Mouse (Mus musculus) liver, embryonic 16.5 days (tissue): Measurements from ENCODE around the gene Fyn. TPM values are rescaled to one million over a fixed set of nuclear protein-coding genes. Genes with fewer than 3 reads are reported as not detected.

Experiments used
- ATAC-seq: fragments of 200-750 bp; cut with Nextera tagmentation; 2 replicates; pipeline ENCODE4 v1.8.0; 2017; ENCODE audit warnings: low read depth, mild to moderate bottlenecking, moderate number of reproducible peaks, moderate library complexity
- H3K27ac ChIP-seq: fragments of 300-500 bp; sonication (generic); 2 replicates; pipeline ENCODE4 v1.5.1; 2014; ENCODE audit warnings: mild to moderate bottlenecking, low read length
- H3K27me3 ChIP-seq: fragments of 300-500 bp; sonication (generic); 2 replicates; pipeline ENCODE4 v1.6.1; 2014; ENCODE audit warnings: low read depth, low read length, mixed read lengths; ENCODE audit not compliant: control insufficient read depth, insufficient read depth
- H3K36me3 ChIP-seq: fragments of 300-500 bp; sonication (generic); 2 replicates; pipeline ENCODE4 v1.6.1; 2014; ENCODE audit warnings: mild to moderate bottlenecking; ENCODE audit not compliant: control insufficient read depth, insufficient read depth
- H3K4me1 ChIP-seq: fragments of 300-500 bp; sonication (generic); 2 replicates; pipeline ENCODE4 v1.6.1; 2014; ENCODE audit warnings: low read depth, low read length, mixed read lengths; ENCODE audit not compliant: control insufficient read depth
- H3K4me2 ChIP-seq: fragments of 300-500 bp; sonication (generic); 2 replicates; pipeline ENCODE4 v1.6.1; 2014; ENCODE audit warnings: low read depth, low read length, mixed read lengths
- H3K4me3 ChIP-seq: fragments of 300-500 bp; sonication (generic); 2 replicates; pipeline ENCODE4 v1.5.1; 2014; ENCODE audit warnings: low read depth, mild to moderate bottlenecking, low read length
- H3K9ac ChIP-seq: fragments of 300-500 bp; sonication (generic); 2 replicates; pipeline ENCODE4 v1.6.1; 2014; ENCODE audit warnings: low read depth, low read length
- H3K9me3 ChIP-seq: fragments of 300-500 bp; sonication (generic); replicated peaks from 2 replicates; pipeline ENCODE4 v1.6.1; 2016; ENCODE audit warnings: low read length; ENCODE audit not compliant: control insufficient read depth
- WGBS: fragments of 180-500 bp; shearing (Covaris S2); extraction: QIAGEN DNeasy Blood & Tissue Kit; methylation state at CpG from one replicate; pipeline ENCODE4 v1.1.7; 2014; ENCODE audit not compliant: insufficient replicate concordance; 5-methylcytosine and 5-hydroxymethylcytosine counted together
- polyA plus RNA-seq: library from polyadenylated mRNA; unstranded; fragments of >200 nt; fragmentation: Nextera tagmentation; extraction: Ambion mirVana; gene quantifications from 2 replicates; pipeline ENCODE4 v1.2.1, GENCODE M21; 2015

Gene Fyn
- polyA plus RNA-seq, 1 experiment from 2014 or later = 5.9 TPM

DNA sequence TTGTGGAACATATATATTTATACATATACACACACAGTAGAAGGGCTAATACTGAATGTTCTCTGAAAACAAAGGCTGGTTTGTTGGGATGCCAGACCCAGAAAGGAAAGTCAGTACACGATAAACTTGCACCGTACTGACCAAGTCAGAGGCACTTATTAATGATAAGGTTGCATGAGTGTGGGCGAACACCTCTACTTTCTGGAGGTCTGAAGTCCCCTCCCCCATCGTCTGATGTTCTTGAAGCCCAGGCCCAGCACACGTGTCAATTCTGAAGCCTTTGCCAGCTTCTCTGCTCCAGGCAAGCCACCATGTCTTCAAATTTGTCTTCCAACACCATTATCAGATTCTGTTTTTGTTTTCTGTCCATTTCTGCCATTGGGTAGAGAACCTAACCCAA lies 3.3 kb downstream of the Fyn start:
- Histone ChIP-seq H3K9me3 (no peaks in the 10 kb centered on the region), H3K9ac (no peak overlapping the region), H3K4me2 (no peak overlapping the region), H3K4me1 (peaks cover 19% of the 10 kb centered on the region), H3K4me3 (no peak overlapping the region), H3K36me3 (no peaks in the 10 kb centered on the region), H3K27ac (no peak overlapping the region), H3K27me3 (no peaks in the 10 kb centered on the region)
- 47% methylated on average over 5 of the region's 5 CpGs for WGBS
- ATAC-seq = no peak

DNA sequence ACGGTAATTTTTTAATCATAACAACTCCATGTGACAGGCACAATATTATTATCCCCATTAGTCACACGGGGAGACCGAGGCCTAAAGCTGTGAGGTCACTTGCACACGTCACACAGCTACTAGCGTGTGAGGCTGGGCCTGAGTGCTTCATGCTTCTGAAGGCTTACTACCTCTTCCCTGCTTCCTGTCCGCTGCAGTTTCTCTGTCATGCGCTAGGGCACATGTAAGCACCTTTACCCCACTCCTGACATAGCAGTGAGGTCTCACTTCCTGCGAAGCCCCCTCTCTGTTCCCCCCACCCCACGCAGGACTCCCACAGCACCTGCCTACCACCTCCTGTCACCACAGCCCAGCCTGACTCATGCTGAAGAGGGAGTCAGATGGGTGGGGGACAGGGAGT lies 8.0 kb downstream of the Fyn start:
- Histone ChIP-seq H3K4me3 (no peak overlapping the region), H3K27ac (no peak overlapping the region), H3K4me2 (no peak overlapping the region), H3K9ac (no peak overlapping the region), H3K4me1 (peaks cover 9% of the 10 kb centered on the region), H3K9me3 (no peaks in the 10 kb centered on the region), H3K27me3 (no peaks in the 10 kb centered on the region), H3K36me3 (no peaks in the 10 kb centered on the region)
- WGBS = 65% methylated on average over 9 of the region's 9 CpGs
- ATAC-seq = no peak

GRCm38 (mm10) chr10:39377219-39377618 lies 8.6 kb downstream of the Fyn start:
- WGBS = 73% methylated on average over 5 of the region's 5 CpGs
- Histone ChIP-seq H3K27ac (no peak overlapping the region), H3K9ac (no peak overlapping the region), H3K4me3 (no peak overlapping the region), H3K4me2 (no peak overlapping the region), H3K27me3 (no peaks in the 10 kb centered on the region), H3K4me1 (peaks cover 9% of the 10 kb centered on the region), H3K9me3 (no peaks in the 10 kb centered on the region), H3K36me3 (no peaks in the 10 kb centered on the region)
- no peak for ATAC-seq

- Histone ChIP-seq H3K27me3 (no peaks in the 10 kb centered on the region), H3K27ac (no peak overlapping the region), H3K9me3 (no peaks in the 10 kb centered on the region), H3K36me3 (no peaks in the 10 kb centered on the region), H3K4me3 (no peak overlapping the region), H3K9ac (no peak overlapping the region), H3K4me2 (no peak overlapping the region), H3K4me1 (peaks cover 9% of the 10 kb centered on the region)
- 0 out of 2 replicates have a peak, but pooled peaks have one; percentile 18 for ATAC-seq
- WGBS = 55% methylated on average over 8 of the region's 8 CpGs
Observed at GRCm38 (mm10) chr10:39378025-39378603, 9.5 kb downstream of the Fyn start.

GRCm38 (mm10) chr10:39379287-39379686 lies 10.6 kb downstream of the Fyn start:
- 73% methylated on average over 10 of the region's 10 CpGs for WGBS

GRCm38 (mm10) chr10:39379721-39380370 lies 11.2 kb downstream of the Fyn start:
- no peak overlapping the region for H3K4me2 ChIP-seq
- no peak overlapping the region for H3K4me3 ChIP-seq
- peak overlapping the region; percentile 42 for H3K27ac ChIP-seq
- H3K27me3 ChIP-seq = no peaks in the 10 kb centered on the region
- H3K4me1 ChIP-seq = peaks cover 7% of the 10 kb centered on the region
- peak; percentile 90 for ATAC-seq
- 62% methylated on average over 5 of the region's 5 CpGs for WGBS
- H3K9me3 ChIP-seq = no peaks in the 10 kb centered on the region
- H3K36me3 ChIP-seq = no peaks in the 10 kb centered on the region
- H3K9ac ChIP-seq = no peak overlapping the region

More at GRCm38 (mm10) chr10:39379287-39379686, 10.6 kb downstream of the Fyn start:
- H3K36me3 ChIP-seq = no peaks in the 10 kb centered on the region
- no peak overlapping the region for H3K4me3 ChIP-seq
- H3K27me3 ChIP-seq = no peaks in the 10 kb centered on the region
- no peak for ATAC-seq
- H3K4me1 ChIP-seq = peaks cover 7% of the 10 kb centered on the region
- no peak overlapping the region for H3K4me2 ChIP-seq
- H3K9me3 ChIP-seq = no peaks in the 10 kb centered on the region
- H3K27ac ChIP-seq = peak overlapping the region; percentile 42
- H3K9ac ChIP-seq = no peak overlapping the region

DNA sequence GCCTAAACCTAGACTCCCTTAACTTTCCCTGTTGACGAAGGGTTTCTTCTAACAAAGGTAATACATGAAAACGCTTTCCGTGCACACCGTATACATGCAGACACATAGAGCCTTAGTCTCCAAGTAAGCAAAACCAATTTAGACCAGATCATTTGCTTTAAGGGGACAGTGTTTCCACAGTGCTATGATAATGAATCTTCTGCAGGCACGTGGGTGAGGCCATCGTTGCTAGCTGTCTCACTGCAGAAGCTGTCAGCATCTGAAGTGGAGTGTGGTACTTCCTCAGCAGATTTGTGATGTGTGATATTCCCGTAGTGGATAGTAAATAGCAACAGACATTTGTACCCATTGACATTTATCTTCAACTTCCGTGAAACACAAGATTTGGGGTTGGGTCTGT lies 16.6 kb downstream of the Fyn start:
- WGBS = 56% methylated on average over 8 of the region's 8 CpGs
- peaks cover 4% of the 10 kb centered on the region for H3K4me1 ChIP-seq
- no peaks in the 10 kb centered on the region for H3K27me3 ChIP-seq
- no peak overlapping the region for H3K9ac ChIP-seq
- no peak overlapping the region for H3K4me3 ChIP-seq
- no peak overlapping the region for H3K4me2 ChIP-seq
- no peaks in the 10 kb centered on the region for H3K9me3 ChIP-seq
- H3K36me3 ChIP-seq = no peaks in the 10 kb centered on the region
- no peak overlapping the region for H3K27ac ChIP-seq
- ATAC-seq = no peak

DNA sequence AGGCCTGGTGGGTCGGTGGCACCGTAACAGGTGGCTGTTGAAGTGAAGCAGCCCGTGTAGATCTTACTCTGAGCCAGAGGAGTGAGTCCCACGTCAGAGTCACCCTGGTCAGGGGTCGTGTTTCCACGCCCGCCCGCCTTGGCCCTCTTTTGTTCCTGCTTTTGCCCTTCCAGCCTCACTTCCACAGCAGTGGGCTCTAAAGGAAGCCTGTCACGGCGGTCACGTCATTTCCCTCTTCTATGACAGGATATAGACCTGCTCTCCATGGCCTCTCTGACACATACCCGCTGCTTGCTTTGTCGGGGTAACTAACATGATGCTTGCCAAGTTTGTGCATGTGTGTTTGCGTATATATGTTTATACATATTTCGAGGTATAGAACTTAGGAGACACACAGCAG lies 17.5 kb downstream of the Fyn start:
- no peak overlapping the region for H3K9ac ChIP-seq
- no peak for ATAC-seq
- peaks cover 4% of the 10 kb centered on the region for H3K4me1 ChIP-seq
- no peak overlapping the region for H3K4me2 ChIP-seq
- no peak overlapping the region for H3K27ac ChIP-seq
- H3K27me3 ChIP-seq = no peaks in the 10 kb centered on the region
- no peaks in the 10 kb centered on the region for H3K9me3 ChIP-seq
- WGBS = 57% methylated on average over 15 of the region's 15 CpGs
- H3K4me3 ChIP-seq = no peak overlapping the region
- peaks cover 3% of the 10 kb centered on the region for H3K36me3 ChIP-seq

- H3K9ac ChIP-seq = no peak overlapping the region
- ATAC-seq = no peak
Observed at GRCm38 (mm10) chr10:39387024-39387423, 18.4 kb downstream of the Fyn start.

More at GRCm38 (mm10) chr10:39387024-39387423, 18.4 kb downstream of the Fyn start:
- no peak overlapping the region for H3K4me2 ChIP-seq
- no peak overlapping the region for H3K27ac ChIP-seq
- peaks cover 4% of the 10 kb centered on the region for H3K4me1 ChIP-seq
- H3K27me3 ChIP-seq = no peaks in the 10 kb centered on the region
- no peak overlapping the region for H3K4me3 ChIP-seq
- peaks cover 8% of the 10 kb centered on the region for H3K36me3 ChIP-seq
- WGBS = 54% methylated on average over 5 of the region's 5 CpGs
- no peaks in the 10 kb centered on the region; the same call in 1 of the 2 replicates for H3K9me3 ChIP-seq
